Mouse (Mus musculus) thymus, postnatal 36 days (tissue): ENCODE results near the gene Psg23.
"Not testable (repeated sequence)": the region's sequence is repeated elsewhere in the genome, so short reads cannot be mapped to it uniquely, and the experiment has no call there.

Experiments used
- DNase-seq, 2 experiments: peaks; one replicate each; pipeline ENCODE4 v3.0.0; 2022; ENCODE audit warnings: mixed read lengths in 2 of 2

The Psg23 gene

DNA sequence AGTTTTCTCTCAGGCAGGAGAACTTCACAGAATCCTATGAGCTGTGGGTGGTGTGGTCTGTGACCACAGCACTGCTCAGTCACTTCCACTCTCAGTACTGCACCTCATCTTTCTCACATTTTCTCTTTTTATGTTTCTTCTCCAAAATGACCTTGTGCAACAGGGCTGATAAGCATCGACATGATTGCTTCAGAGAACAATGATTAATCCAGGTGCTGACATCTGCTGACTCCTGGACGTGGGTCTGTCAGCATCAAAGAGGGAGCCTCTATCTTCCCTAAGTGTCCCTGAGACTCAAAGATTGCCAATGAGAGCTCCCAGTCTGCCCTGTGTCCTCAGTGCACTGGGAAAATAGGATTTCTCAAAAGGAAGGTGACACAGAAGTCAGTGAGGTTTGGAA is at the start of gene Psg23:
Psg23 (minus strand) TSS at position 101 of the 400 bp plus-strand sequence.
- not testable (repeated sequence) for DNase-seq

DNA sequence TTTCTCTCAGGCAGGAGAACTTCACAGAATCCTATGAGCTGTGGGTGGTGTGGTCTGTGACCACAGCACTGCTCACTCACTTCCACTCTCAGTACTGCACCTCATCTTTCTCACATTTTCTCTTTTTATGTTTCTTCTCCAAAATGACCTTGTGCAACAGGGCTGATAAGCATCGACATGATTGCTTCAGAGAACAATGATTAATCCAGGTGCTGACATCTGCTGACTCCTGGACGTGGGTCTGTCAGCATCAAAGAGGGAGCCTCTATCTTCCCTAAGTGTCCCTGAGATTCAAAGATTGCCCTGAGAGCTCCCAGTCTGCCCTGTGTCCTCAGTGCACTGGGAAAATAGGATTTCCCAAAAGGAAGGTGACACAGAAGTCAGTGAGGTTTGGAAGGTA is 40.3 kb upstream of the Psg23 start, which contains the start of gene Psg21:
Psg21 (minus strand) TSS at position 101 of the 400 bp plus-strand sequence.
- DNase-seq: not testable (repeated sequence)

DNA sequence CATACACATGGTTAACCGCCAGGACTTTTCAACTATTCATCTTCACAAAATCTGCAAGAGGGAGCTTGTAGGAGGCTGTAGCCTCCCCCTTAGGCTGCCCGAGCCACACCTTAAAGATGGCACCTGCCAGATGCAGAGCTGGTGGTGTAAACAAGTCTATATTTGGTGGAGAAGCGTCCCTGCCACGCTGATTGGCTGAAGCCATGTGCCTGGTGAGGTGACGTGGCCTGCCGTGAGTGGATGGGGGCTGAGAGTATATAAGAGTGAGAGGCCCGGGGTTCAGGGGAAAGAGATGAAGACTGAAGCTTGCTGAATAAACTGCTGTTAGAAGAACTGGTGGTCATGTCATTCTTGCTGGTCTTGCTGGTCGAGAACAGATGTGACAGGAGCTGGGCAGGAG is 10.6 kb upstream of the Psg23 start:
- not testable (repeated sequence) for DNase-seq

DNA sequence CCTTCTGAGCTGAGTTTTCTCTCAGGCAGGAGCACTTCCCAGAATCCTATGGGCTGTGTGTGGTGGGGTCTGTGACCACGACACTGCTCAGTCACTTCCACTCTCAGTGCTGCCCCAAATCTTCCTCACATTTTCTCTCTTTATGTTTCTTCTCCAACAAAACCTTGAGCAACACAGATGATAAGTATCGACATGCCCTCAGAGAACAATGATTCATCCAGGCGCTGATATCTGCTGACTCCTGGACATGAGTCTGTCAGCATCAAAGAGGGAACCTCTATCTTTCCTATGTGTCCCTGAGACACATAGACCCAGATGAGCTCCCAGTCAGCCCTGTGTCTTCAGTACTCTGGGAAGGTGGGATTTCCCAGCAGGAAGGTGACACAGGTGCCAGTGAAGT is 49.1 kb downstream of the Psg23 start, which contains the start of gene Psg27:
Psg27 (minus strand) TSS at position 101 of the 400 bp plus-strand sequence.
- no peak for DNase-seq

DNA sequence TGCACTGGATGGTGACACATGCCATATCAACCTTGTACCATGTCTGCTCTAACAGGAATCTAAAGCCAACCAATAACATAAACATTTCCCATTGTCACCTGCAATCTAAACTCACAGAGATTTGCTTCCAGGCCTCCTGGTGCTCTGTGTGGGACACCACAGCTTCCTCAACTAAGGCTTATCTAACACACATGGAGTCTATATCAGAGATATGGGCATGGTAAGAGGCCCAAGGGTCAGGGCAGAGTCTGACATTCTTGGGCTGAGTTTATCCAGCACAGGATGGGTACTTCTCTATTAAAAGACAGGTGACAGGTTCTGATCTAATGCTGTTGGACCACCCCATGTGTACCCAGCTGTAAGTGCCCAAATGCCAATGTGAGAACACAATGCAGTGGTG is 56.5 kb downstream of the Psg23 start:
- DNase-seq: no peak
